Mouse (Mus musculus): ENCODE data around the gene Trio.
"Not testable (repeated sequence)": the region's sequence is repeated elsewhere in the genome, so short reads cannot be mapped to it uniquely, and the experiment has no call there.

The Trio gene

DNA sequence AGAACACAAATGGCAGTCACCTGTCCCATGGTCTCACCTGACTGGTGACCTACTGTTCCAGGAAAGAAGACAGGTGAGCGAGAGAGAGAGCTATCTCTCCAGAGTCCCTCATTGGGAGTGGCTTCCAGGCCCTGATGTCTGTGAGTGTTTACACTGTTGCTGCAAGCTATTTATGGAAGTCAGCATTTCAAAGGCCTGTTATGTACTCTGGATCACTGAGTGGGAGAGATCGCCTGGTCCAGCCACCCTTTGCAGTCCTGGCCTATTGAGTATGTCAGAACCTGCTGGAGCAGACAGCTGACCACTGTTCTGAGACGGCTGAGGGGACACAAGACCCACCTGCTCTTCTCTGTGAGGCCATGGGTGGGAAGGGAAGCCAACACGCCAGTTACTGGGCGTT is 280.7 kb downstream of the Trio start:
- CTCF ChIA-PET, result interaction anchor here (0.8 kb wide), 1 partner anchor 220 kb away, joined by 3 read pairs; no protein-coding TSS in a partner anchor

DNA sequence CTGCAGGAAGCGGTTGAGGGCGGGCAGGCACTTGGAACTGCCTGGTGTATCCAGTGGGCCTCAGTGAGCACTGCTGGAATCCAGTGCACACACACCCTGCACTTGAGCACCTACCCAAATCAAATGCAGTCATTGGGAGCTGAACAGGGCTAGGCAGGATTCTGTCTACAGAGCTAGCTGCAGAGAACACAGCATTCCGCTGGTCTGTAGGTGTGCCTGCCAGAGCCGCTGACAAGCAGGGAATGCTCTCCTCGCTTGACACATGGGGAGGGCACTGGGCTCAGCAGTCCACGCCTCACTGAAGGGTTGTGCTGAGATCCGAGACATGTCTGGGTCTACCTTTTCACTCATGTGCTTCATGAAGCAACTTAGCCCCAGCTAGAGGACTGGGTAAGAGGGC is 285.6 kb downstream of the Trio start:
- CTCF ChIA-PET, result no interaction called here

- CTCF ChIA-PET, result no interaction called here
Observed at GRCm38 (mm10) chr15:27731818-27732217, 293.8 kb downstream of the Trio start.

GRCm38 (mm10) chr15:27726228-27726627 is 299.4 kb downstream of the Trio start:
- CTCF ChIA-PET, result no interaction called here

DNA sequence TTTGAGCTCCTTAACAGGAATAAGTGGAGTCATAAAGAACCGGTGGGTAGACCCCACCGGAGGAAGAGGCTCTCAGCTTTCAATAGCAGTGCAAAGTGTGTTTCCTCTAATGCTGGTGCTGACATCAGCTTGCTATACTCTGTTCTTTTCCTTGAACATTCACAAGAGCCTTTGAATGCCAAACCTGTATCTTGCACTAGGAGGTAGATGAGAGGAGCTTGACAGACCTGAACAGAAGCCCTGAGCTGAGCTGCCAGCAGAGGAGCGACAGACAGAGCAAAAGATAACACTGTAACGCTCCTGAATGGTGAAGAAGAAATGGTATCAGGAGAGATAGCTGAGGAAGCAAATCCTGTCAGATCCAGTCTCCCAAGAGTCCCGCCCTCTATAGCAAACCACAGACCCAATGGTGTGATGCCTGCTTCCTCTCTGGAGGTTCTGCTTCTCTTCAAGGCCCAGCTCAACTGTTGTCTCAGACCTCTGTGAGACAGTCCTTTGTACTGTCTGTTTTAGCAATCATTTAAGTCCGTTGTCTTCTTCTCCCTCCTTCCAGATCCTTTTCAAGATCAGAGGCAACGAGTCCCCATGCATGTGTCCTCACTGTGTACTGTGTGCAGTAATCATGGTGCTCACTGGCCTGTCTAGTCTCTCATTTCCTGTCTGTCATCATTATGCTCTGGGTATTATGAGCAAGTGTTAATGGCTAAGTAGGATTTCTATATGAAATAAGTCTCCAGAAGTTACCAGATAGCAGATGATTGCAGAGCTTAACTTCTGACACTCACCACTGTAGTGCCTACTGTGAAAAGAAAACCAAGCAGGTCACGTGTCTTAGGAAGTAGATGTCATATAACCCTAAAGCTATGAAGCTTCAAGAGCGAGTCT is 300.6 kb downstream of the Trio start:
- CTCF ChIA-PET, result interaction anchor here (1.1 kb wide), 1 partner anchor 101 kb away, joined by 3 read pairs; no protein-coding TSS in a partner anchor

DNA sequence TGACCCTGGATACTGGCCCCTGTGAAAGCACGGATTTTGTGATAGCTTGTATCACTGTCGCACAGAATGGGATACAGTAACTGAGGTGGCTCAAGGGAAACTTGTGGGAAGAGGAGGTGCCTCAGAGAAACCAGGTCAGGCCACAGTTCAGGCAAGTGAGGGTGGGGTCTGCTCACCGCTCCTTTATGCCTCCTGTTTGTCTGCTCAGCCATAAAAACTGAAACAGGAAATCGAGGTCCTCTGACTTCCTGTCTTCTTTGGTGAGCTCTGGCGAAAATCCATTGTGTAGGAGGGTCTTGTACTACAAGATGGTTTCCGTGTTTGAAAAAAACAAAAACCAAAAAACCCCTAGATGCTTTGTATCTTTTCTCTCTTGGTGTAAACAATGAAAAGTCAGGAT is 301.4 kb downstream of the Trio start:
- CTCF ChIA-PET, result interaction anchor here (1.1 kb wide), 1 partner anchor 101 kb away, joined by 3 read pairs; no protein-coding TSS in a partner anchor

- CTCF ChIA-PET, result no interaction called here
Observed at GRCm38 (mm10) chr15:27723746-27724145, 301.9 kb downstream of the Trio start.

GRCm38 (mm10) chr15:27720297-27720696 is 305.4 kb downstream of the Trio start:
- CTCF ChIA-PET, result not testable (repeated sequence)

DNA sequence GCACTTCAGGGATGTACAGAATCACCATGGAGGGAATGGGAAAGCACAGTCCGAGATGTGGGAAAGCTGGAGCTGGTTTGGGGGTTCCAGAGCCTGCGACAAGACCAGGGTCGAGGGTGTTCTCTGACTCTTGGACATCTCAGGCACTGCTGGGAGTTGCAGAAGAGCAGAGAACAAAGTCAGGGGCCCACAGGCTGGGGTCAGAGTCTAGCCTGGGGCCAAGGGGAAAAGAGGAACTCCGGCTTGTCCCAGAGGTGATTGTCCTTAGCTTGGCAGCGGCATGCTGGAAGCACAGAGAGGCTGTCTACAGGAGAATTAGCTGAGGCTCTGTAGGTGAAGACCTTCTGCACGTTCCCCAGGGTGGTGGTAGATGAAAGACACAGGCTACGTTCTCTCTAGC is 307.0 kb downstream of the Trio start:
- CTCF ChIA-PET, result no interaction called here

- CTCF ChIA-PET, result interaction anchor here (0.5 kb wide), 1 partner anchor 113 kb away, joined by 5 read pairs; no protein-coding TSS in a partner anchor
Observed at GRCm38 (mm10) chr15:27715331-27715730, 310.3 kb downstream of the Trio start.

DNA sequence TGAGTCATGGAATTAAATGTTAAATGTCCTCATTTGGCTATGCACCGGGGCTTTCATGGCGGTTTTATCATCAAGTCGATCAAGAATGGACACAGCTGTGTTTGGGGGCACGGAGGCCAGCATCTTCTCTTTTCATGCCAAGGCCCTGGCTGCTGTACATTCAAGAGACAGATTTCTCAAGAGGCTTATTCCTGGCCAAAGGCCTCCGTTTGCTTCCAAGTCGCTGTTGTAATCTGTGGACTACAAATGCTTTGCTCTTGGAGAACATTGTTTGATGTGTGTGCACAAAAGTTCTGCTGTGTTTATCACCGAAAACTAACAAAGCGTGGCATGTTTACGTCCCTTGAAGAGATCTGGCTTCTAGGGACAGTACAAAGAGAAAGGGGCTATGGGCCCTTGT is 314.9 kb downstream of the Trio start:
- CTCF ChIA-PET, result no interaction called here

DNA sequence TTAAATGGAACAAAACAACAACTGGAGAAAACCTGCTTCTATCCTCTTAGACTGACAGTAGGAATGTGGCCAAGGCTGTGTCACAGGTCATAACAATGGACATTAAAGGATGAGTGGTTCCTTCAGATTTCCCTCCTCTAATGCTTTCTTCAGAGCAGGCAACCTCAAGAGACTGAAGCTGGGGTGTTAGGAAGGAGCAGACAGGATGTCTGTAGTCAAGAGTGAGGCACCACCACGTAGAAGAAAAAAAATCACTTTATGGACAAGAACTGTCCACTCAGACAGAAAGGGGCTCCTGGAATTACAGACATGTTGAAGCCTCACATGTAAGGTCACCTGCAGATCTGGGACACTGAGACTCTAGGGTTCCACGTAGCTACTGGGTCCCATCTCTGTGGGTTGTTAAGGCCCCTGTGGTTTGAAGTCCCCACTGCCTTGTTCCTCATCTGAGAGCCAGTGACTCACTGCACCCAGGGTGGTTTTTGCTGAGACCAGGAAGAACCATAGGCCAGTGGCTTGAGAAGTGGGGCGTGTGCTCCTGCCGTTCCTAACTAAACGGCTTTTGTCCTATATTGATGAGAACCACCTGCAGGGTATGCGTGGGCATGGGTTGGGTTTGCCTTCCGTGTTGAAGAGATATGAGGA is 316.6 kb downstream of the Trio start:
- CTCF ChIA-PET, result interaction anchor here (0.6 kb wide), 1 partner anchor 49 kb away, joined by 4 read pairs; no protein-coding TSS in a partner anchor

DNA sequence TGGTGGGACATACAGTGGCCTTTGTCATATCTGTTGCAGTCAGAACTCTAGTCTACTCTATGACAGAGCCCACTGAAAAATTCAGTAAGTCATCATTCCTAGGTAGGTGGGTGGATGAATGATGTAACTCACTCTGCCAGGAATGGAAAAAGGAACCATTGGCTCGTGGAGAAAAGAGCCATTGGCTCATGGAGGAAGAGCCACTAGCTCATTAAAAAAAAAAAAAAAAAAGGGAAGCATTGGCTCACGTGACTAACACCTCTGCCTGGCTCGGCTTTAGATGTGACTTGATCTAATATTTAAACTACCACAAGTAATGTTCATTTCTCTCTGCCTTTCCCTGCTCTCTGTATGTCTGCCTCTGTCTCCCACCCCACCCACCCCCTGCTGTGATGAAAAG is 317.1 kb downstream of the Trio start:
- CTCF ChIA-PET, result interaction anchor here (0.6 kb wide), 2 partner anchors 42 to 49 kb away, joined by 4 read pairs; no protein-coding TSS in a partner anchor

- CTCF ChIA-PET, result interaction anchor here (0.6 to 0.7 kb wide), 2 partner anchors 103 to 125 kb away, joined by 3 to 4 read pairs; no protein-coding TSS in a partner anchor
Observed at GRCm38 (mm10) chr15:27702972-27703313, 322.7 kb downstream of the Trio start.

- CTCF ChIA-PET, result no interaction called here
Observed at GRCm38 (mm10) chr15:27702031-27702971, 323.3 kb downstream of the Trio start.

DNA sequence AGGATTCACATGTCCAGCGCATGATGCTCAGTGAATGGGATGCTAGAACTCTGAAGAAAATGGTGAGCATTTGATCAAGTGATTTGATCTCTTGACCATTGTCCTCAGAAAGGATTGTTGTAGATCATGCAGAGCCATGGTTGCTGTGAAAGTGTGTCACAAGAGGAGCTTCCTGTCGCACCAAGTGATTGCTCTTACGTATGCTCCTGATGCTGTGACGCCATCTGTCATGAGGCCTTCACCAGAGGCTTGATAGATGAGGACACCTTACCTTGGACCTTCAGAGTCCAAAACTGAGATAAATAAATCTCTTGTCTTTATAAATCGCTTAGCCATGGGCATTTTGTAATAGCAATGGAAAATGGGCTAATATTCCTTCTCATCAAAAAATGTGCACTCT is 328.0 kb downstream of the Trio start:
- CTCF ChIA-PET, result no interaction called here

GRCm38 (mm10) chr15:27693235-27693634 is 332.4 kb downstream of the Trio start:
- CTCF ChIA-PET, result no interaction called here

- CTCF ChIA-PET, result no interaction called here
Observed at GRCm38 (mm10) chr15:27692161-27692560, 333.5 kb downstream of the Trio start.

GRCm38 (mm10) chr15:27691213-27691612 is 334.4 kb downstream of the Trio start:
- CTCF ChIA-PET, result no interaction called here

- CTCF ChIA-PET, result no interaction called here
Observed at GRCm38 (mm10) chr15:27688041-27688651, 337.5 kb downstream of the Trio start.

- CTCF ChIA-PET, result interaction anchor here (0.6 kb wide), 2 partner anchors 44 to 257 kb away, joined by 3 to 7 read pairs; no protein-coding TSS in a partner anchor
Observed at GRCm38 (mm10) chr15:27684813-27685212, 340.8 kb downstream of the Trio start.
